Mouse (Mus musculus): ENCODE results near the gene Rundc3a. TPM values are rescaled to one million over a fixed set of nuclear protein-coding genes. Genes with fewer than 3 reads are reported as not detected.

The Rundc3a gene
- polyA plus RNA-seq, 2 experiments, result 1.0 to 3.2 TPM

GRCm38 (mm10) chr11:102377186-102377585, 16.0 kb upstream of the Rundc3a start:
- Histone ChIP-seq H3K27me3 (ENCODE audit: control insufficient read depth, insufficient read depth, low read length) (no peaks in the 10 kb centered on the region; the same call in 1 of the 2 replicates), H3K27ac (replicated peaks; ENCODE audit: low read depth, low read length) (no peak overlapping the region), H3K9ac (ENCODE audit: low read depth, low read length, severe bottlenecking) (no peak overlapping the region), H3K9me3 (ENCODE audit: control insufficient read depth, low read length) (no peaks in the 10 kb centered on the region), H3K36me3 (ENCODE audit: control insufficient read depth, insufficient read depth, low read length) (no peaks in the 10 kb centered on the region), H3K4me3 (replicated peaks; ENCODE audit: low read length) (no peak overlapping the region), H3K4me2 (replicated peaks; ENCODE audit: low read depth, low read length, severe bottlenecking) (no peak overlapping the region), H3K4me1 (ENCODE audit: control insufficient read depth, insufficient read depth, low read length) (peaks cover 10% of the 10 kb centered on the region)
- WGBS, result 58% methylated on average over 12 of the region's 12 CpGs
- DNase-seq (ENCODE audit: low spot score) (no peak), ATAC-seq (ENCODE audit: low FRiP score, low read depth) (no peak)
- TF ChIP-seq POLR2A (IDR thresholded peaks at IDR 0.05; ENCODE audit: borderline replicate concordance, extremely low read depth, insufficient read depth, insufficient read length), result no peak

DNA sequence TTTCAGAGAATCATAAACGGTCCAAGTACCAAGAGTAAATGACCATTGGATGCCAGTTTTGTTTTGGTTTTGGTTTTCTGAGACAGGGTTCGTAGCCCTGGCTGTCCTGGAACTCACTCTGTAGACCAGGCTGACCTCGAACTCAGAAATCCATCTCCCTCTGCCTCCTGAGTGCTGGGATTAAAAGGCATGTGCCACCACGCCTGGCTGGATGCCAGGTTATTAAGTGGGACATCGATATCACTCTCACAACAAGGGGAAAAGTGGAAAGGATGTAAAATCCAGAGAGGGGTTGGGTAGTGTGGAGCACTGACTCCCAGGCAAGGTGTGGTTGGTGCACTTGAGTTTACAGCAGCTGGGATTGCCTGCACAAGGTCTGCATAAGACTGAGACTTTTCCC, 13.1 kb upstream of the Rundc3a start:
- H3K9ac ChIP-seq (ENCODE audit: low read depth, low read length, severe bottlenecking), result no peak overlapping the region
- H3K36me3 ChIP-seq (ENCODE audit: control insufficient read depth, insufficient read depth, low read length), result no peaks in the 10 kb centered on the region
- H3K27ac ChIP-seq (replicated peaks; ENCODE audit: low read depth, low read length), result no peak overlapping the region
- peaks cover 8% of the 10 kb centered on the region for H3K4me1 ChIP-seq (ENCODE audit: control insufficient read depth, insufficient read depth, low read length)
- no peak for TF ChIP-seq POLR2A (IDR thresholded peaks at IDR 0.05; ENCODE audit: borderline replicate concordance, extremely low read depth, insufficient read depth, insufficient read length)
- H3K9me3 ChIP-seq (ENCODE audit: control insufficient read depth, low read length), result no peaks in the 10 kb centered on the region
- no peaks in the 10 kb centered on the region; the same call in 1 of the 2 replicates for H3K27me3 ChIP-seq (ENCODE audit: control insufficient read depth, insufficient read depth, low read length)
- no peak overlapping the region for H3K4me3 ChIP-seq (replicated peaks; ENCODE audit: low read length)
- no peak overlapping the region for H3K4me2 ChIP-seq (replicated peaks; ENCODE audit: low read depth, low read length, severe bottlenecking)
- DNase-seq (ENCODE audit: low spot score), result no peak
- no peak for ATAC-seq (ENCODE audit: low FRiP score, low read depth)
- 66% methylated on average over 5 of the region's 5 CpGs for WGBS

- 44% methylated on average over 4 of the region's 4 CpGs for WGBS
- H3K4me3 ChIP-seq (replicated peaks; ENCODE audit: low read length), result no peak overlapping the region
- no peak overlapping the region for H3K9ac ChIP-seq (ENCODE audit: low read depth, low read length, severe bottlenecking)
- H3K4me2 ChIP-seq (replicated peaks; ENCODE audit: low read depth, low read length, severe bottlenecking), result no peak overlapping the region
- no peak for ATAC-seq (ENCODE audit: low FRiP score, low read depth)
- H3K9me3 ChIP-seq (ENCODE audit: control insufficient read depth, low read length), result no peaks in the 10 kb centered on the region
- no peak overlapping the region for H3K27ac ChIP-seq (replicated peaks; ENCODE audit: low read depth, low read length)
- H3K4me1 ChIP-seq (ENCODE audit: control insufficient read depth, insufficient read depth, low read length), result no peaks in the 10 kb centered on the region
- no peaks in the 10 kb centered on the region for H3K27me3 ChIP-seq (ENCODE audit: control insufficient read depth, insufficient read depth, low read length)
- DNase-seq (ENCODE audit: low spot score), result no peak
- H3K36me3 ChIP-seq (ENCODE audit: control insufficient read depth, insufficient read depth, low read length), result no peaks in the 10 kb centered on the region
- no peak for TF ChIP-seq POLR2A (IDR thresholded peaks at IDR 0.05; ENCODE audit: borderline replicate concordance, extremely low read depth, insufficient read depth, insufficient read length)
Observed at GRCm38 (mm10) chr11:102381341-102382100, 11.7 kb upstream of the Rundc3a start.

- Histone ChIP-seq H3K9ac (ENCODE audit: low read depth, low read length, severe bottlenecking) (no peak overlapping the region), H3K4me1 (ENCODE audit: control insufficient read depth, insufficient read depth, low read length) (no peaks in the 10 kb centered on the region), H3K36me3 (ENCODE audit: control insufficient read depth, insufficient read depth, low read length) (no peaks in the 10 kb centered on the region), H3K27me3 (ENCODE audit: control insufficient read depth, insufficient read depth, low read length) (no peaks in the 10 kb centered on the region), H3K27ac (replicated peaks; ENCODE audit: low read depth, low read length) (no peak overlapping the region), H3K4me3 (replicated peaks; ENCODE audit: low read length) (no peak overlapping the region), H3K4me2 (replicated peaks; ENCODE audit: low read depth, low read length, severe bottlenecking) (no peak overlapping the region), H3K9me3 (ENCODE audit: control insufficient read depth, low read length) (no peaks in the 10 kb centered on the region)
- 81% methylated on average over 3 of the region's 3 CpGs for WGBS
- no peak for TF ChIP-seq POLR2A (IDR thresholded peaks at IDR 0.05; ENCODE audit: borderline replicate concordance, extremely low read depth, insufficient read depth, insufficient read length)
- no peak for DNase-seq (ENCODE audit: low spot score)
- no peak for ATAC-seq (ENCODE audit: low FRiP score, low read depth)
Observed at GRCm38 (mm10) chr11:102382794-102383193, 10.4 kb upstream of the Rundc3a start.

GRCm38 (mm10) chr11:102383365-102384136, 9.7 kb upstream of the Rundc3a start:
- TF ChIP-seq POLR2A (IDR thresholded peaks at IDR 0.05; ENCODE audit: borderline replicate concordance, extremely low read depth, insufficient read depth, insufficient read length), result no peak
- Histone ChIP-seq H3K4me2 (replicated peaks; ENCODE audit: low read depth, low read length, severe bottlenecking) (no peak overlapping the region), H3K36me3 (ENCODE audit: control insufficient read depth, insufficient read depth, low read length) (no peaks in the 10 kb centered on the region), H3K4me3 (replicated peaks; ENCODE audit: low read length) (no peak overlapping the region), H3K27me3 (ENCODE audit: control insufficient read depth, insufficient read depth, low read length) (no peaks in the 10 kb centered on the region), H3K4me1 (ENCODE audit: control insufficient read depth, insufficient read depth, low read length) (no peaks in the 10 kb centered on the region), H3K9me3 (ENCODE audit: control insufficient read depth, low read length) (no peaks in the 10 kb centered on the region), H3K9ac (ENCODE audit: low read depth, low read length, severe bottlenecking) (no peak overlapping the region), H3K27ac (replicated peaks; ENCODE audit: low read depth, low read length) (no peak overlapping the region)
- ATAC-seq (ENCODE audit: low FRiP score, low read depth), result no peak
- DNase-seq (ENCODE audit: low spot score), result no peak
- 79% methylated on average over 1 of the region's 1 CpGs for WGBS

All from limb, embryonic 14.5 days (tissue).